Mouse (Mus musculus) neural tube, embryonic 13.5 days (tissue): ENCODE measurements around the gene Htt. TPM values are rescaled to one million over a fixed set of nuclear protein-coding genes. Genes with fewer than 3 reads are reported as not detected.
"Not testable (repeated sequence)": the region's sequence is repeated elsewhere in the genome, so short reads cannot be mapped to it uniquely, and the experiment has no call there.

Experiments
- ATAC-seq: fragments of 200-750 bp; cut with Nextera tagmentation; 2 replicates; pipeline ENCODE4 v1.8.0; 2017; ENCODE audit warnings: low read depth, mild to moderate bottlenecking, moderate TSS enrichment, moderate library complexity
- H3K27ac ChIP-seq: fragments of 300-500 bp; sonication (generic); replicated peaks from 2 replicates; pipeline ENCODE4 v1.5.1; 2015; ENCODE audit warnings: moderate library complexity, mild to moderate bottlenecking, inconsistent platforms
- H3K27me3 ChIP-seq: fragments of 300-500 bp; sonication (generic); 2 replicates; pipeline ENCODE4 v1.6.1; 2015; ENCODE audit warnings: mild to moderate bottlenecking, inconsistent platforms
- H3K36me3 ChIP-seq: fragments of 300-500 bp; sonication (generic); 2 replicates; pipeline ENCODE4 v1.6.1; 2015; ENCODE audit warnings: mild to moderate bottlenecking, inconsistent platforms
- H3K4me1 ChIP-seq: fragments of 300-500 bp; sonication (generic); replicated peaks from 2 replicates; pipeline ENCODE4 v1.6.1; 2015; ENCODE audit warnings: inconsistent platforms
- H3K4me2 ChIP-seq: fragments of 300-500 bp; sonication (generic); 2 replicates; pipeline ENCODE4 v1.6.1; 2015; ENCODE audit warnings: inconsistent platforms, mild to moderate bottlenecking, moderate library complexity
- H3K4me3 ChIP-seq: fragments of 300-500 bp; sonication (generic); 2 replicates; pipeline ENCODE4 v1.5.1; 2015; ENCODE audit warnings: mild to moderate bottlenecking, inconsistent platforms
- H3K9ac ChIP-seq: fragments of 300-500 bp; sonication (generic); 2 replicates; pipeline ENCODE4 v1.6.1; 2015; ENCODE audit warnings: moderate library complexity, mild to moderate bottlenecking, inconsistent platforms
- H3K9me3 ChIP-seq: fragments of 300-500 bp; sonication (generic); 2 replicates; pipeline ENCODE4 v1.6.1; 2016; ENCODE audit warnings: inconsistent platforms
- WGBS: fragments of 180-500 bp; shearing (Covaris S2); methylation state at CpG from one replicate; pipeline ENCODE4 v1.1.7; 2015; 5-methylcytosine and 5-hydroxymethylcytosine counted together
- polyA plus RNA-seq: library from polyadenylated mRNA; unstranded; fragments of >200 nt; fragmentation: Nextera tagmentation; extraction: Ambion mirVana; gene quantifications from 2 replicates; pipeline ENCODE4 v1.2.1, GENCODE M21; 2015

The Htt gene
- polyA plus RNA-seq: 12.8 and 13.9 TPM in 2 replicates

DNA sequence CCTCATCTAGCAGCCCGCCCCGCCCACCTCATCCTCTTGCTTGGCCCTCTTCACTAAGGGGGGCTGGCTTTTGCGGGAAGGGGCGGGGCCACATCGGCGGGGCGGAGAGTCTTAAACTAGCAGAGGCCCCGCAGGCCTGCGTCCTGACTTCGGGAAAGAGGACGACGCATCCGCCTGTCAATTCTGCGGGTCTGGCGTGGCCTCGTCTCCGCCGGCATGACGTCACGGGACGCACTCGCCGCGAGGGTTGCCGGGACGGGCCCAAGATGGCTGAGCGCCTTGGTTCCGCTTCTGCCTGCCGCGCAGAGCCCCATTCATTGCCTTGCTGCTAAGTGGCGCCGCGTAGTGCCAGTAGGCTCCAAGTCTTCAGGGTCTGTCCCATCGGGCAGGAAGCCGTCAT lies at the start of gene Htt:
Gene Htt, plus strand, starts transcription at position 232 of the 400 bp plus-strand sequence.
- Histone ChIP-seq H3K4me1 (peaks cover 16% of the 10 kb centered on the region), H3K9me3 (no peaks in the 10 kb centered on the region), H3K9ac (peak within 1 kb of the TSS; percentile 96), H3K4me2 (peak within 1 kb of the TSS; percentile 79), H3K4me3 (peak within 1 kb of the TSS; percentile 99), H3K36me3 (no peaks in the 10 kb centered on the region), H3K27ac (peak within 1 kb of the TSS; percentile 94), H3K27me3 (peaks cover 4% of the 10 kb centered on the region; the same call in 1 of the 2 replicates)
- peak; percentile 98 for ATAC-seq
- under 1% methylated on average over 35 of the region's 35 CpGs for WGBS

DNA sequence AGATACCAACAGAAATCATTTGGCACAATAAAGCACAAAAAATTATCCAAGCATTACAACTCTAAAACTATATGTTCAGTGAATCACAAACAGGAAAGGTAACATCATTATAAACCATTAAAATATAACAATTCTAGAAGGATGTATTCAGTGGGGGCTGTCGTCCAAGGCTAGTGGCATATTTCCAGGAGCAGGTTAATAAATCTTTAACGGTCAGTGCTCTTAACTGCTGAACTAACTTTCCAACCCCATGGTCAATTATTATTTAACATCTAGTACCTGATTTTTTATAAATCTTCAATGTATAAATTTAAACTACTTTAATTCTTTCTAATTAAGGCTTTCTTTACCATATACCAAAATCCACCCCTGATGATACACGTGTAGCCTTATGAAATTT lies 47.2 kb upstream of the Htt start:
- WGBS: 76% methylated on average over 3 of the region's 3 CpGs
- not testable (repeated sequence) for ATAC-seq, H3K9ac ChIP-seq

DNA sequence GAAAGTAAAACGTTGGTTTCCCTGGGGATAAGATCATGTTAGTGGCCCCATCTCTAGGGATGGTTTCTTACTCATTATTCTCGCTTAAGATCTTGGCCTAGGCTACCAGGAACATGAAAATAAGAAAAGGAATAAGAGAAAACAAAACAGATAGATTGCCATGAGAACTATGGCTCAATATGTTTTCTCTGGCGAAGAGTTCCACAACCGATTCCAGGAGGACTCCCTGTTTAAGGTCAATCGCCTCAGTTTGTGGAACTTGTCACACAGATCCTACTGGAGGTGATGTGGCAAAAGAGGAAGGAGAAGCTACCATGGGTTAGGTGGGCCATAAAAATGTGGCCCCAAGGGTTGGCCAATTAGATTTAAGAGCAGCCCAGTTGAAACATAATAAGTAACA lies 46.7 kb upstream of the Htt start:
- no peak for ATAC-seq
- no peaks in the 10 kb centered on the region for H3K36me3 ChIP-seq

More for the DNA sequence above, 47.2 kb upstream of the Htt start:
- H3K4me2 ChIP-seq, H3K4me3 ChIP-seq, H3K4me1 ChIP-seq, H3K36me3 ChIP-seq, H3K9me3 ChIP-seq, H3K27ac ChIP-seq, H3K27me3 ChIP-seq: not testable (repeated sequence)

DNA sequence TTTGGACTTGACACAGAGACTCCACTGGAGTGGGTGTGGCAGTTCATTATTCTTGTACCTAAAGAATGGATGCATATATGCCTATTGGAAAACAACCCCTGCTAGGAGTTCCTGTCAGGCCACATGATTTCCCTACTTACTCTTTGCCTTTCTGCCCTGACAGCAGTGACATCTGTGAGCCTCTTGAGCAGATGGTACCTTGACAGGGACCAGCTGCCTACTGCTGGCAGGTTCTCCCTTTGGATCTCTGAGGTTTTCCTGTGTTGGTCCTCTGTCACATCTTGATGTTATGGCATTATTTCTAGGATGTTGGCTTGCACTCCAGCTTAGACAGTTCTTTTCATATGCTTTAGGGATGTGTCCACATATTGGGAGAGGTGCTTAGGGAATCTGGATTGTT lies 32.4 kb upstream of the Htt start:
- Histone ChIP-seq H3K4me1 (no peaks in the 10 kb centered on the region), H3K9me3 (no peaks in the 10 kb centered on the region), H3K9ac (no peak overlapping the region), H3K4me2 (no peak overlapping the region), H3K36me3 (no peaks in the 10 kb centered on the region), H3K4me3 (no peak overlapping the region), H3K27ac (no peak overlapping the region), H3K27me3 (no peaks in the 10 kb centered on the region)
- no peak for ATAC-seq

More for the DNA sequence above, 46.7 kb upstream of the Htt start:
- Histone ChIP-seq H3K4me2 (no peak overlapping the region), H3K27ac (no peak overlapping the region), H3K4me1 (no peaks in the 10 kb centered on the region), H3K4me3 (no peak overlapping the region), H3K9ac (no peak overlapping the region), H3K9me3 (no peaks in the 10 kb centered on the region), H3K27me3 (no peaks in the 10 kb centered on the region)
- WGBS: 90% methylated on average over 5 of the region's 5 CpGs

DNA sequence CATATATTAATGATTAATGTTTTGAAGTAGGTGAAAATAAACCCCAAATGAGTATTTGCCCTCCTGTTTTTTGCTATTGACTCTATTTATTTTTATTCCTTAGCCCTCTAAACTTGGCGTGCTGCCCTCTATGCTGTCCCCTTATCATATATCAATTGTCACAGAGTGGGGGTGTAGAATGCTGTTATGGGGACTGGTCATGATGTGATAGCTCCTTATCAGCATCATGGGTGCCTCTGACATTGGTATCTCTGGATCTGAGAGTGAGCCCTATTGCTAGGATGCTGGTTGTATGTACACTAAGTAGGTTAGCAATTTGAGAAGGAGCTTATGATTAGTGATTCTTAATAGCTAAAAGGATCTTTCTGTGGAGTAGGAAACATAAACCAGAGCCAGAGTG lies 31.3 kb upstream of the Htt start:
- no peaks in the 10 kb centered on the region for H3K36me3 ChIP-seq
- H3K9me3 ChIP-seq: no peaks in the 10 kb centered on the region
- H3K4me2 ChIP-seq: no peak overlapping the region
- no peaks in the 10 kb centered on the region for H3K27me3 ChIP-seq
- WGBS: 69% methylated on average over 1 of the region's 1 CpGs
- no peak overlapping the region for H3K27ac ChIP-seq
- no peaks in the 10 kb centered on the region for H3K4me1 ChIP-seq
- no peak overlapping the region for H3K4me3 ChIP-seq
- no peak for ATAC-seq
- no peak overlapping the region for H3K9ac ChIP-seq

DNA sequence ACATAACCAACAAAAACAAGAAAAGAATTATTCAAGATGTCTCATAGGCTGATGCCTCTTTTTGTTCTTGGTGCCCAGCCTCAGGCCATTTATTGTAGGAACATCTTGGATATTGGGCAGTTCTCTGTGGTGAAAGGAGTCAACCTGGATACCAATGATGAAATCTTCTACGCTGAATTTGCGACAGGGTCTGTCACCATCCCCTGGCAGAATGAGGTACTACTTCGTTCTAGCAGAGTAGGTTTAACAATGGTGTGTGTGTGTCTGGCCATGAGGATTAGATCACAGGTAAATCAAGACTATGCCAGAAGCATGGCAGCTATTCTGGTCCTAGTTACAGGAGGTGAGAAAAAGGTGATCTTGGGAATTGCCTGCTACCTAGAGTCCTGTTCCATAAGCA lies 10.1 kb upstream of the Htt start:
- Histone ChIP-seq H3K9me3 (no peaks in the 10 kb centered on the region), H3K27ac (no peak overlapping the region), H3K4me3 (no peak overlapping the region), H3K36me3 (no peaks in the 10 kb centered on the region), H3K4me2 (no peak overlapping the region), H3K4me1 (no peaks in the 10 kb centered on the region), H3K27me3 (no peaks in the 10 kb centered on the region), H3K9ac (no peak overlapping the region)
- WGBS: 59% methylated on average over 3 of the region's 3 CpGs
- no peak for ATAC-seq

DNA sequence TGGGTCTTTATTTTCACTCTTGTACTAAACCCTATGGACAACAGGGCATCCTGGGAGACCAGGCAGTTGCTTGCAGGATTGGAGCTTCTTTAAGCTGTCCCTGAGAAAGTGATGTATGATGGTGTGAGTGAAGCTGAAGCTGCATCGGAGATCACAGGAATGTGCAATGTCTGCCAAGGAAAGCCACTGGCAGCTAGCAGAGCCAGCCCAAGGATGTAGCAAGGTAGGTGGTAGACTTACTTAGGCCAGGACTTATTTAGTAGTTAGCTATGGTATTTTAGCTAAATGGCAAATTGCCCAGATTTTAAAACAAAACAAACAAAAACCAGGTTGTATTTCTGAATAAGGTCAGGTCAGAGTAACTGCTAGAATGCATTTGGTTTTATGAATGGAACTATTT lies 2.8 kb upstream of the Htt start:
- Histone ChIP-seq H3K4me3 (no peak overlapping the region), H3K9me3 (no peaks in the 10 kb centered on the region), H3K4me1 (peaks cover 16% of the 10 kb centered on the region), H3K27me3 (peaks cover 4% of the 10 kb centered on the region; the same call in 1 of the 2 replicates), H3K36me3 (no peaks in the 10 kb centered on the region), H3K27ac (no peak overlapping the region), H3K9ac (no peak overlapping the region), H3K4me2 (no peak overlapping the region)
- WGBS: 70% methylated on average over 1 of the region's 1 CpGs
- ATAC-seq: no peak

DNA sequence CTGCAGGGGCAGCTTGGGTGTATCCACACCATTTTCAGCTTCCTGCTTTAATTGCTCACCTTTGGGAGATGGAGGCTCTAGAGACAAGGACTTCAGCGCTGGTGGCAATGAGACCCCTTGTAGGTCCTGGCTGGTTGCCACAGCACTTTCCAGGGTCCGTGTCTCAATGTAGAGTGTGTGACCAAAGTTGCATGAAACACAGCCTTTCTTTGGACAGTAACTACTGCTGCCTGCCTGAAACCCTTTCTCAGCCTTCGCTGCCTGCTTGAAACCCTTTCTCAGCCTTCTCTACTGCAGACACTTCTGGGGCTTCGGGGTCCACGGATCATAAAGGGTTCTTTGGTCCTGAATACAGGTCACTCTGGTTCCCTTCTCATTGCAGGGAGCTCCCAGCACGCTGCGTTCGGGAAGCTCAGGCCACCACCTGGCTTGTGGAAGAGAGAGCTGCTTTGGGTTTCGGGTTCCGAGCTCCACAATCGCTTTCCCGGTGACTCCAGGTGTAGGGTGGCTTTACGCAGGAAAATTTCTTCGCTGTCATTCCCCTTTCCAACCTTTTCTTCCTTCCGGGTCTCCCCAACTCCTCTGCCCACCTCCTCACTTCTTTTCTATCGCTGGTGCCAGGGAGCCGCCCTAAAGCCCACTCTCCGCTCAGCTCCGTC lies 561 bp upstream of the Htt start:
- ATAC-seq: peak; percentile 40
- Histone ChIP-seq H3K4me3 (peak overlapping the region; percentile 99), H3K4me2 (peak overlapping the region; percentile 79), H3K36me3 (no peaks in the 10 kb centered on the region), H3K9me3 (no peaks in the 10 kb centered on the region), H3K4me1 (peaks cover 16% of the 10 kb centered on the region), H3K27me3 (peaks cover 4% of the 10 kb centered on the region; the same call in 1 of the 2 replicates), H3K27ac (peak overlapping the region; percentile 94), H3K9ac (peak overlapping the region; percentile 73)
- WGBS: under 1% methylated on average over 19 of the region's 19 CpGs

DNA sequence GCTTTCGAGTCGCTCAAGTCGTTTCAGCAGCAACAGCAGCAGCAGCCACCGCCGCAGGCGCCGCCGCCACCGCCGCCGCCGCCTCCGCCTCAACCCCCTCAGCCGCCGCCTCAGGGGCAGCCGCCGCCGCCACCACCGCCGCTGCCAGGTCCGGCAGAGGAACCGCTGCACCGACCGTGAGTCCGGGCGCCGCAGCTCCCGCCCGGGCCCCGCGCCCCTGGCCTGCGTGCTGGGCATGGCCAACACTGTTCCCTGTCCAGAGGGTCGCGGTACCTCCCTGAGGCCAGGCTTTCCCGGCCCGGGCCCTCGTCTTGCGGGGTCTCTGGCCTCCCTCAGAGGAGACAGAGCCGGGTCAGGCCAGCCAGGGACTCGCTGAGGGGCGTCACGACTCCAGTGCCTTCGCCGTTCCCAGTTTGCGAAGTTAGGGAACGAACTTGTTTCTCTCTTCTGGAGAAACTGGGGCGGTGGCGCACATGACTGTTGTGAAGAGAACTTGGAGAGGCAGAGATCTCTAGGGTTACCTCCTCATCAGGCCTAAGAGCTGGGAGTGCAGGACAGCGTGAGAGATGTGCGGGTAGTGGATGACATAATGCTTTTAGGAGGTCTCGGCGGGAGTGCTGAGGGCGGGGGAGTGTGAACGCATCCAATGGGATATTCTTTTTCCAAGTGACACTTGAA lies 533 bp downstream of the Htt start:
- peaks cover 16% of the 10 kb centered on the region for H3K4me1 ChIP-seq
- peak overlapping the region; percentile 96 for H3K9ac ChIP-seq
- peak; percentile 64 for ATAC-seq
- H3K4me2 ChIP-seq: peak overlapping the region; percentile 79
- H3K27ac ChIP-seq: peak overlapping the region; percentile 94
- H3K27me3 ChIP-seq: peaks cover 4% of the 10 kb centered on the region; the same call in 1 of the 2 replicates
- peak overlapping the region; percentile 99 for H3K4me3 ChIP-seq
- no peaks in the 10 kb centered on the region for H3K9me3 ChIP-seq
- no peaks in the 10 kb centered on the region for H3K36me3 ChIP-seq
- under 1% methylated on average over 44 of the region's 54 CpGs for WGBS

DNA sequence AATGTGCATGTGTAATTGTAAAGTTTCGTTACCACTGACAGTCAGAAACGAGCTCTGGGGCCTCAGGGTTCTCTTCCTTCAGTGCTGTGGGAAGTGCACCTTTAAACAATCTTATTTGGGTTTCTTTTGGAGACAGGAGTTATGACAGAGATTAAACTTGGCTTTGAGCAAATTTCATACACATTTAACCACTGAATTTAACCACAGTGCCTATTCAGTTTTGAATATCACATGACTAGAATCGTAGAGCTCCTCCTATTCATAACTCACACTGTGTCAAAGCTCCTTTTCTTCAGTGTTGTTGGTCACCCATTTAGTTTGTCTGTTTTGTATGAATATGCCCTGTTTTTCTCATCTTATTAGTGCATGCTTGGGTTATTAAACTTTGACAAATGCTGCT lies 10.3 kb downstream of the Htt start:
- no peak overlapping the region for H3K27ac ChIP-seq
- H3K27me3 ChIP-seq: no peaks in the 10 kb centered on the region
- H3K4me3 ChIP-seq: no peak overlapping the region
- H3K9ac ChIP-seq: no peak overlapping the region
- no peaks in the 10 kb centered on the region for H3K4me1 ChIP-seq
- H3K4me2 ChIP-seq: no peak overlapping the region
- no peak for ATAC-seq
- no peaks in the 10 kb centered on the region for H3K9me3 ChIP-seq
- no peaks in the 10 kb centered on the region for H3K36me3 ChIP-seq
- 95% methylated on average over 3 of the region's 3 CpGs for WGBS

DNA sequence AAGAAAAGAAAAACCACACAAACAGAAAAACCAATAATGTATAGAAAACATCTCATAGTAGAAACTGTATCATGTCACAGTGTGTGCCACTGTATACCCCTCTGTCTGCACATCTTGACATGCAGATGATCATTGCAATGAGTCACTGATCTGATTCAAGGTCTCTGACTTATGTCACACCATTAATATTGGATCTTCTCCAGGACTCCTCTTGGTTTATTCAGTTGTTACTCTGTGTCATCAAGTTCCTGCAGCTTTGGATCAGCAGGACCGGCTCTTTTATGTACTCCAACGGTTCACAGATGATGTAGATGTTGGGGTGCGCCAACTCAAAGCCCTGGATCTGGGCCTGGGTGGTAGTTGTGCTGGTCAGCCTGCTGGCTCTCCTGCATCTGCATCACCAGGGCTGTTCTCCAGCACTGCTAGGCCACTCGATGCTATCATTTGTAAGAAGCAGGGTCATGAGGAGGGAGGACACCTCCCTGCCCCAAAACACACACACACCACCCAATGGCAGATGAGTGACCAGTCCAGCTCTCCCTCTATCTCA lies 11.2 kb downstream of the Htt start:
- Histone ChIP-seq H3K9ac (no peak overlapping the region), H3K36me3 (no peaks in the 10 kb centered on the region), H3K4me1 (no peaks in the 10 kb centered on the region), H3K27me3 (no peaks in the 10 kb centered on the region), H3K4me3 (no peak overlapping the region), H3K9me3 (no peaks in the 10 kb centered on the region), H3K4me2 (no peak overlapping the region), H3K27ac (no peak overlapping the region)
- no peak for ATAC-seq
- 92% methylated on average over 4 of the region's 4 CpGs for WGBS

DNA sequence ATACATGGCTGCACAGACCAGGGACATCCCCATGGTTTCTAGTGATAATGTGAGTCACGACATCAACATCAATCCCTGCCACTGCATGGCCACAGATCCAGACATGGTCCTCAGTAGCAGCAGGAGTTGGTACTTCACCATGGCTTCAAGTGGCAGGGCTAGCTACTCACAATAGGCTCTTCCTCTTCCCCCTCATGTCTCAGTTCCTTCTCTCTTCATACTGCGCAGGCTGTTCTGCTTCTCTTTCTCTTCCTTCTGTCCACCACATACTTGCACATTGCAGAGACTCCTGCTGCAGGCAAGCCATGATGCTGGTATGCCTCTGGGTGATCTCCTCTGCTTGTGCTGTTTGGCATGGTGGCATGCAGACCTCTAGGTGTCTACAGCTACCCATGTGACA lies 11.9 kb downstream of the Htt start:
- ATAC-seq: no peak
- 94% methylated on average over 2 of the region's 2 CpGs for WGBS
- Histone ChIP-seq H3K27me3 (no peaks in the 10 kb centered on the region), H3K4me3 (no peak overlapping the region), H3K9me3 (no peaks in the 10 kb centered on the region), H3K4me1 (no peaks in the 10 kb centered on the region), H3K9ac (no peak overlapping the region), H3K27ac (no peak overlapping the region), H3K36me3 (no peaks in the 10 kb centered on the region), H3K4me2 (no peak overlapping the region)
